Mouse (Mus musculus) liver, postnatal 0 days (tissue): ENCODE data around the gene Arhgef11. TPM values are rescaled to one million over a fixed set of nuclear protein-coding genes. Genes with fewer than 3 reads are reported as not detected.

ENCODE experiments used
- ATAC-seq: fragments of 200-750 bp; cut with Nextera tagmentation; 2 replicates; pipeline ENCODE4 v1.8.0; 2017; ENCODE audit warnings: mild to moderate bottlenecking, moderate library complexity
- DNase-seq: peaks from one replicate; pipeline ENCODE4 v3.0.0-alpha.2; 2016
- H3K27ac ChIP-seq: fragments of 300-500 bp; sonication (generic); 2 replicates; pipeline ENCODE4 v1.5.1; 2014; ENCODE audit warnings: antibody characterized with exemption, moderate library complexity, mild to moderate bottlenecking, low read depth
- H3K27me3 ChIP-seq: fragments of 300-500 bp; sonication (generic); 2 replicates; pipeline ENCODE4 v1.6.1; 2014; ENCODE audit warnings: low read length, control low read depth, mixed read lengths; ENCODE audit not compliant: insufficient read depth
- H3K36me3 ChIP-seq: fragments of 300-500 bp; sonication (generic); replicated peaks from 2 replicates; pipeline ENCODE4 v1.6.1; 2014; ENCODE audit warnings: mild to moderate bottlenecking, control low read depth, low read length, moderate library complexity, mixed read lengths; ENCODE audit not compliant: insufficient read depth
- H3K4me1 ChIP-seq: fragments of 300-500 bp; sonication (generic); 2 replicates; pipeline ENCODE4 v1.6.1; 2014; ENCODE audit warnings: antibody characterized with exemption, mild to moderate bottlenecking, control low read depth; ENCODE audit not compliant: insufficient read depth
- H3K4me2 ChIP-seq: fragments of 300-500 bp; sonication (generic); 2 replicates; pipeline ENCODE4 v1.6.1; 2014; ENCODE audit warnings: low read depth, mild to moderate bottlenecking, low read length, moderate library complexity, mixed read lengths
- H3K4me3 ChIP-seq: fragments of 300-500 bp; sonication (generic); 2 replicates; pipeline ENCODE4 v1.5.1; 2014; ENCODE audit warnings: low read depth, low read length
- H3K9ac ChIP-seq: fragments of 300-500 bp; sonication (generic); replicated peaks from 2 replicates; pipeline ENCODE4 v1.6.1; 2014; ENCODE audit warnings: mild to moderate bottlenecking, moderate library complexity
- H3K9me3 ChIP-seq: fragments of 300-500 bp; sonication (generic); 2 replicates; pipeline ENCODE4 v1.6.1; 2016; ENCODE audit warnings: mild to moderate bottlenecking, control low read depth, low read length, mixed read lengths
- CTCF ChIP-seq: sonication (generic); IDR thresholded peaks from 2 replicates; pipeline ENCODE4 v1.5.1; 2016; ENCODE audit warnings: antibody characterized with exemption, low read depth
- EP300 ChIP-seq: IDR thresholded peaks from 2 replicates; pipeline ENCODE4 v1.6.1; 2016; ENCODE audit warnings: antibody characterized with exemption, low read depth, mild to moderate bottlenecking
- WGBS: fragments of 180-500 bp; shearing (Covaris S2); extraction: QIAGEN DNeasy Blood & Tissue Kit; methylation state at CpG from one replicate; pipeline ENCODE4 v1.1.7; 2014; ENCODE audit not compliant: insufficient replicate concordance; 5-methylcytosine and 5-hydroxymethylcytosine counted together
- polyA plus RNA-seq: library from polyadenylated mRNA; unstranded; fragments of >200 nt; fragmentation: Nextera tagmentation; extraction: Ambion mirVana; gene quantifications from 2 replicates; pipeline ENCODE4 v1.2.1, GENCODE M21; 2015

The Arhgef11 gene
- polyA plus RNA-seq, 1 experiment from 2014 or later, result 2.8 TPM

- 55% methylated on average over 20 of the region's 20 CpGs for WGBS
- Histone ChIP-seq H3K9me3 (no peaks in the 10 kb centered on the region), H3K4me2 (no peak overlapping the region), H3K36me3 (no peaks in the 10 kb centered on the region), H3K9ac (no peak overlapping the region), H3K4me1 (peaks cover 10% of the 10 kb centered on the region), H3K27ac (no peak overlapping the region), H3K27me3 (no peaks in the 10 kb centered on the region), H3K4me3 (no peak overlapping the region)
- DNase-seq (no peak), ATAC-seq (no peak)
- TF ChIP-seq EP300 (no peak), CTCF (no peak)
Measured at GRCm38 (mm10) chr3:87761408-87762375, 144.3 kb downstream of the Arhgef11 start.

GRCm38 (mm10) chr3:87763202-87763601 lies 145.8 kb downstream of the Arhgef11 start:
- no peak for TF ChIP-seq EP300
- TF ChIP-seq CTCF, result no peak
- H3K36me3 ChIP-seq, result no peaks in the 10 kb centered on the region
- H3K4me3 ChIP-seq, result no peak overlapping the region
- DNase-seq, result no peak
- peak overlapping the region; percentile 75 for H3K27ac ChIP-seq
- H3K9me3 ChIP-seq, result no peaks in the 10 kb centered on the region
- no peak for ATAC-seq
- peaks cover 13% of the 10 kb centered on the region for H3K4me1 ChIP-seq
- peak overlapping the region; percentile 49 for H3K4me2 ChIP-seq
- H3K27me3 ChIP-seq, result no peaks in the 10 kb centered on the region
- 54% methylated on average over 4 of the region's 4 CpGs for WGBS
- no peak overlapping the region for H3K9ac ChIP-seq

- no peak for ATAC-seq
- no peaks in the 10 kb centered on the region for H3K27me3 ChIP-seq
- H3K27ac ChIP-seq, result peak overlapping the region; percentile 75
Measured at GRCm38 (mm10) chr3:87763683-87764289, 146.4 kb downstream of the Arhgef11 start.

DNA sequence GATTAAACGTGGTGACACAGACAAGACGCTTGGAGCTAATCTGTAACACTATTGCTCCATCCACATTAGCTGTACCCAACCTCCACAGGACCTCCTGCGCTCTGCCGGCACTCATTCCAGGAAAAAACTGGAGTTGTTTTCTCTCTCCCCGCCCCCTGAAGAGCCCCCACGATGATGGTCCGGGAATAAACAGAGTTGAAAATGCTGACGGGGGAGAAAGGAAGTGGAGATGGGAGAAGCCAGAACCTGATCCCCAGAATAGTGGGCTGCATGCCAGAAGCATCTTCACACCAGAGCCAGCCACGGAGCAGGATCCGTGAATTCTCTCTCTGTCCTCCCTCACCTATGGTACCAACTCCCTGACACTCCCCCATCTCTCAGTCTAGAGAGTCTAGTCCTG lies 147.1 kb downstream of the Arhgef11 start:
- Histone ChIP-seq H3K4me1 (peaks cover 19% of the 10 kb centered on the region), H3K27me3 (no peaks in the 10 kb centered on the region), H3K4me3 (0 out of 2 replicates have a peak overlapping the region, but pooled peaks have one; percentile 3), H3K36me3 (no peaks in the 10 kb centered on the region), H3K27ac (peak overlapping the region; percentile 75), H3K9ac (peak overlapping the region; percentile 26; the same call in 1 of the 2 replicates), H3K4me2 (peak overlapping the region; percentile 49), H3K9me3 (no peaks in the 10 kb centered on the region)
- ATAC-seq, result no peak
- no peak for DNase-seq
- 16% methylated on average over 10 of the region's 10 CpGs for WGBS
- TF ChIP-seq EP300, result no peak
- no peak for TF ChIP-seq CTCF

More at GRCm38 (mm10) chr3:87763683-87764289, 146.4 kb downstream of the Arhgef11 start:
- Histone ChIP-seq H3K4me3 (no peak overlapping the region), H3K36me3 (no peaks in the 10 kb centered on the region), H3K9me3 (no peaks in the 10 kb centered on the region), H3K4me1 (peaks cover 15% of the 10 kb centered on the region), H3K4me2 (peak overlapping the region; percentile 49), H3K9ac (no peak overlapping the region)
- WGBS, result 34% methylated on average over 13 of the region's 15 CpGs
- no peak for TF ChIP-seq CTCF
- no peak for TF ChIP-seq EP300
- DNase-seq, result peak; percentile 57

DNA sequence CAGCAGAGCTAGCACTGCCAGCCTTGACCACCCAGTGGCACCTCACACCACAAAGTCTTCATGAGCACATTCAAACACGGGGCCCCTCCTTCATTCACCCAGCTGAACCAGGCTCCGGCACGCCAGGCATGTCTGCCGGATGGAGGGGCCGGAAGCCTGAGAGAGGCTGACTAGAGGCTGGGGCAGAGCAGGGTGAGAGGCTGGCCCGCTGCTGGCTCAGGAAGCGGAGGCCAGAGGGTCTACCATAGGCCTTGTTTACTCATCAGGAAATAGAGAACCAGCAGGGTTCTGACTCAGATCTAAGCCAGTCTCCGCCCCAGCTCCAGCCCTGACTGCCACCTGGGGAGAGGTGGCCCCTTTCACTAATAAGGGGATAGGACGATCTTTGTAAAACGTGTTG lies 147.7 kb downstream of the Arhgef11 start:
- H3K9me3 ChIP-seq, result no peaks in the 10 kb centered on the region
- ATAC-seq (peak; percentile 63), DNase-seq (peak; percentile 66)
- peak overlapping the region; percentile 26; the same call in 1 of the 2 replicates for H3K9ac ChIP-seq
- no peaks in the 10 kb centered on the region for H3K36me3 ChIP-seq
- peak overlapping the region; percentile 49 for H3K4me2 ChIP-seq
- 22% methylated on average over 10 of the region's 10 CpGs for WGBS
- H3K27ac ChIP-seq, result peak overlapping the region; percentile 75
- no peaks in the 10 kb centered on the region for H3K27me3 ChIP-seq
- TF ChIP-seq EP300 (no peak), CTCF (no peak)
- peaks cover 19% of the 10 kb centered on the region for H3K4me1 ChIP-seq
- H3K4me3 ChIP-seq, result 0 out of 2 replicates have a peak overlapping the region, but pooled peaks have one; percentile 3

DNA sequence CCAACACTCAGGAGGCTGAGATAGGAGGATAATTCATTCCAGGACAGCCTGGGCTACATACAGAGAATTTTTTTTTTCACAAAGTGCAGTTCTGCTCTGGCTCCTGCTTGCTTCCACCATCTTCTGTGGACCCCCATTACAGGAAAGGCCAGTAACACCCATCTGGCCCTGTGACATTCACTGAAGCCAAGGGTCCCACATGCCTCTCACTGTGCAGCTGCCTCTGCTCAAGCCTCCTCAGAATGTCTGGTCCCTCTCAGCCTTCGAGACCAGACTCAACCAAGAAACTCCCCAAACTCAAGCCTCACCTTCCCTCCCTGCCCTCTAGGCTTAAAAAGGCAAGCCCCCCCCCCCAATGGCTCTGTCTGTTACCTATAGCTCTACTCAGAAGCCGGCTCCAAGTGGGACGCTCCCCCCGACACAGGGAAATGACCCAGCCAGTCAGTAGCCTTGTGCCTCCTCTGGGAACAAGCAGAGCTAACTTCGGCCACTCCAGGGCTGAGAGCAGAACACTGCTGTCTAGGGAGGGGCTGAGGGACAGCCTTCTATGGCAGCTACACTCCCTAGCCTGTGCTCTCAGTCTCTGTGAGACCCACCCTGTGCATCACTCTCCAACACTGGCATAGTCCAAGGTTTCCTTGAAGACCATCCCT lies 148.4 kb downstream of the Arhgef11 start:
- WGBS, result 67% methylated on average over 5 of the region's 5 CpGs
- Histone ChIP-seq H3K4me3 (no peak overlapping the region), H3K36me3 (no peaks in the 10 kb centered on the region), H3K4me2 (peak overlapping the region; percentile 49), H3K27ac (peak overlapping the region; percentile 75), H3K27me3 (no peaks in the 10 kb centered on the region), H3K9me3 (no peaks in the 10 kb centered on the region), H3K4me1 (peaks cover 19% of the 10 kb centered on the region), H3K9ac (0 out of 2 replicates have a peak overlapping the region, but pooled peaks have one; percentile 26)
- ATAC-seq, result no peak
- no peak for DNase-seq
- TF ChIP-seq EP300 (no peak), CTCF (no peak)
